Mouse (Mus musculus) neural tube, postnatal 0 days (tissue): ENCODE measurements around the gene Tmed10. TPM values are rescaled to one million over a fixed set of nuclear protein-coding genes. Genes with fewer than 3 reads are reported as not detected.

Experiments used
- polyA plus RNA-seq: library from polyadenylated mRNA; unstranded; fragments of >200 nt; fragmentation: Nextera tagmentation; extraction: Ambion mirVana; gene quantifications from 2 replicates; pipeline ENCODE4 v1.2.1, GENCODE M21; 2015

The Tmed10 gene
- 224 and 250 TPM in 2 replicates for polyA plus RNA-seq

DNA sequence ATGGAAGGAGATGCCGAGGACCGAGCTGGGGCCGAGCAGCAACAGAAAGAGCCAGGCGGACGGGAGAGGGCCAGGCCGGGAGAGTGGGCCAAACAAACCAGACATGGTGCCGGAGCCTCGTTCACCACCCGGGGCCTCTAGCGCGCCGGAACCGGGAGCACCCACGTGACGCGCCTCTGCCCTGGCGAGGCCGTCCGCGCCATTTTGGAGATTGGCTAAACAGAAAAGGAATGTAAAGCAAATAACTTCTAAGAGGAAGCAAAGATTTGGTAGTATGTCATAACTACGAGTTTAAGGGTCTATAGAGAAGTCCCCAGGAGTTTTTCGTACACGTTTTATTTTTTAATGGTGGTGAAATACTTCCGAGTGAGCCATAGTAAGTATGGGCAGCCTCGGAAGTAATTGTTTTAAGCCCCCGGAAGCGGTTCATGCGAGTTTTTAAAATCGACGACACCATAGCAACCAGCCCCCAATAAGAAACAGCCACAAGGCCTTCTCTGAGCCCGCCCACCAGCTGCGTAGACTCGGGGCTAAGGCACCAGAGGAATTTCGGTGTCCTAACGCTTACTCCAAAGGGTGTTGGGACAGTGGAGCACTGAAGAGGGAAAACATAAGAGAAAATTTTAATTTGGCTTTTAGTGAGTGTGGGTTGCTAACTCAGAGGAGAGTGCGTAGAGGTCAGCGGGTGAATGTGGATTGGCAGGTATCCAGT is at the start of gene Tmed10:
Gene Tmed10, minus strand, starts transcription at position 287 of the 712 bp plus-strand sequence.

GRCm38 (mm10) chr12:85339243-85339729 is 35.4 kb downstream of the Tmed10 start, which contains the start of gene Nek9:
Gene Nek9, minus strand, starts transcription at chr12:85339362.

Other genes starting within 250 kb of the Tmed10 start
- gene Rps6kl1, start 223.6 kb downstream of the Tmed10 start, polyA plus RNA-seq, result 32.5 and 35.1 TPM in 2 replicates
- gene Pgf, start 197.1 kb downstream of the Tmed10 start, polyA plus RNA-seq, result 10.6 and 13.1 TPM in 2 replicates
- 65.8 and 80.2 TPM in 2 replicates for gene Eif2b2, start 155.4 kb downstream of the Tmed10 start, polyA plus RNA-seq
- 6.9 and 7.2 TPM in 2 replicates for gene Mlh3, start 104.2 kb downstream of the Tmed10 start, polyA plus RNA-seq
- 50.0 and 56.5 TPM in 2 replicates for gene Acyp1, start 86.4 kb downstream of the Tmed10 start, polyA plus RNA-seq
- gene Zc2hc1c, start 86.3 kb downstream of the Tmed10 start, polyA plus RNA-seq, result 1.5 TPM in 2 replicates
- gene Nek9, start 35.5 kb downstream of the Tmed10 start, polyA plus RNA-seq, result 9.0 and 9.6 TPM in 2 replicates
- gene Fos, start 99.0 kb upstream of the Tmed10 start, polyA plus RNA-seq, result 10.7 and 13.1 TPM in 2 replicates
- gene Jdp2, start 224.2 kb upstream of the Tmed10 start, polyA plus RNA-seq, result 1.5 and 1.7 TPM in 2 replicates